Mouse (Mus musculus) ES-E14 (cell line): ENCODE results near the gene Cd84.

Experiments used
- CHD2 ChIP-seq: IDR thresholded peaks from 2 replicates; pipeline ENCODE4 v1.6.1; 2014; ENCODE audit warnings: mild to moderate bottlenecking, low read depth, low read length, inconsistent platforms
- HCFC1 ChIP-seq: IDR thresholded peaks from 2 replicates; pipeline ENCODE4 v1.6.1; 2012; ENCODE audit warnings: low read length, inconsistent platforms, borderline replicate concordance; ENCODE audit not compliant: insufficient read depth
- MAFK ChIP-seq: IDR thresholded peaks from 2 replicates; pipeline ENCODE4 v1.6.1; 2014; ENCODE audit warnings: mild to moderate bottlenecking, low read depth, low read length, inconsistent platforms; ENCODE audit not compliant: insufficient read depth
- ZNF384 ChIP-seq: IDR thresholded peaks from 2 replicates; pipeline ENCODE4 v1.6.1; 2012; ENCODE audit warnings: low read depth, low read length, inconsistent platforms

DNA sequence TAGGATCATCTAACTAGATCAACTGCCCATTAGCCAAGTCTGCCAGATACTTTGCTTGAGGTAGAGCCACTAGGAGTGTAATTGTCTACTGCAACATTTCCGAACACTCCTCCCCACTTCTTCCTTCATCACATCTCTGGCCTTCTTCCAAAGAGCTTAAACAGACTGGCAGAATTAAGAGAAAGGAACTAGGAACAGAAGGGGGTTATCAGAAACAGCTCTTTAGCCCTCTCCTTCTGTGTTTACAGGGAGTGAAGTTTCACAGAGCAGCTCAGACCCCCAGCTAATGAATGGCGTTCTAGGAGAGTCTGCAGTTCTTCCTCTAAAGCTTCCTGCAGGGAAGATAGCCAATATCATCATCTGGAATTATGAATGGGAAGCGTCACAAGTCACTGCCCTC, 94.4 kb downstream of the Cd84 start:
- TF ChIP-seq ZNF384 (no peak), MAFK (no peak), CHD2 (no peak), HCFC1 (no peak)
